8 mouse cellular contexts compared by ENCODE assay signal in the genomic region with DNA sequence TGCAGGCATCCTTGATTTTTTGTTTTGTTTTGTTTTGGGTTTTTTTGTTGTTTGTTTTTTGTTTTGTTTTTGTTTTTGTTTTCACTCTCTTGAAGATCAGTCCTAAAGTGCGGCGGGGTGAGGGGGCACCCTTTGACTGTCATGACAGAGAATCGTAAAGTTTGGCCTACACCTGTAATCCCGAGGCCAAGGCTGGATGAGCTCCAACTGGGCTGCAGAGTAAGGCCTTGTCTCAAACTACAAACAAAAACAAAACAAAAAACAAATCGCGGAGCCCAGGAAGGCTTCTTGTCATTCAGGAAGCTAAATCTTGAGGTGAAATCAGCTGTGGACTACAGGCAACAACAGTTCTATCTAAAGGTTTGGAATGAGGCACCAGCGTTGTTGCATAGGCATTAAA. TPM values are rescaled to one million over a fixed set of nuclear protein-coding genes. Genes with fewer than 3 reads are reported as not detected.
A peak's percentile ranks its signal among the peaks of the same experiment; 100 is the strongest.
DNase-seq lines count a peak whose midpoint lies in the region; TF ChIP-seq lines count a peak whose summit lies in the region.

No protein-coding gene starts in this region.

- H3ac ChIP-seq in myocyte (ENCODE audit: control insufficient read depth, insufficient read length) = peak overlapping the region; percentile 52

- peak; percentile 39 for DNase-seq in adrenal gland, postnatal 14 days
- DNase-seq in adrenal gland, postnatal 4 days (ENCODE audit: low spot score in 2 of 2) = no peak
- DNase-seq in right cerebral cortex, postnatal 10 days (ENCODE audit: low spot score in 2 of 2) = peak; percentile 53 to 63
- DNase-seq in right cerebral cortex, postnatal 36 days (ENCODE audit: low spot score in 2 of 2) = no peak
- peak; percentile 28 to 36 for DNase-seq in heart, postnatal 36 days
- peak; percentile 22 for DNase-seq in left cerebral cortex, postnatal 4 days
- no peak for DNase-seq in urinary bladder, postnatal 10 days (ENCODE audit: low spot score)

- TF ChIP-seq POLR2A in myocyte (IDR thresholded peaks at IDR 0.05; ENCODE audit: insufficient read length, low read depth) = no peak

- peak overlapping the region; percentile 80 for H3K4me2 ChIP-seq in myocyte (ENCODE audit: low read depth)

- H3K4me3 ChIP-seq in myocyte = peak overlapping the region; percentile 64

- no peaks in the 10 kb centered on the region for H3K36me3 ChIP-seq in myocyte (ENCODE audit: control insufficient read depth, insufficient read depth)

- no peaks in the 10 kb centered on the region for H3K27me3 ChIP-seq in myocyte (ENCODE audit: control insufficient read depth, insufficient read depth, insufficient read length)

- intact Hi-C loops in heart, postnatal 36 days (cut with DNase I) = no loop called here
- intact Hi-C loops in left cerebral cortex, postnatal 4 days (cut with DNase I) = no loop called here

- peaks cover 57% of the 10 kb centered on the region for H3K79me2 ChIP-seq in myocyte (ENCODE audit: control insufficient read depth, insufficient read depth)

TF ChIP-seq in myocyte, 11 proteins besides CTCF, POLR2A, EP300 and RAD21:
- TF ChIP-seq REST (IDR thresholded peaks at IDR 0.05; ENCODE audit: insufficient read depth, insufficient read length) = no peak
- TF ChIP-seq TCF3 (IDR thresholded peaks at IDR 0.05; ENCODE audit: insufficient read length, low read depth) = no peak
- no peak for TF ChIP-seq MYOG (IDR thresholded peaks at IDR 0.05; ENCODE audit: control insufficient read depth in 1 of 3, insufficient read depth in 1 of 3, insufficient read length in 2 of 3, low read depth in 2 of 3)
- no peak for TF ChIP-seq TCF12 (IDR thresholded peaks at IDR 0.05; ENCODE audit: insufficient read depth, poor library complexity, severe bottlenecking)
- no peak for TF ChIP-seq E2F4 (IDR thresholded peaks at IDR 0.05; ENCODE audit: insufficient read depth)
- no peak for TF ChIP-seq SRF (IDR thresholded peaks at IDR 0.05; ENCODE audit: control insufficient read depth, insufficient read length, low read depth)
- TF ChIP-seq MAX (IDR thresholded peaks at IDR 0.05; ENCODE audit: low read depth) = no peak
- no peak for TF ChIP-seq USF1 (IDR thresholded peaks at IDR 0.05; ENCODE audit: low read depth)
- no peak for TF ChIP-seq MYOD1 (IDR thresholded peaks at IDR 0.05; ENCODE audit: control insufficient read depth in 1 of 3, insufficient read length in 2 of 3, low read depth in 2 of 3)
- TF ChIP-seq CEBPB (IDR thresholded peaks at IDR 0.05; ENCODE audit: insufficient read depth, poor library complexity, severe bottlenecking) = no peak
- no peak for TF ChIP-seq POLR2AphosphoS2 (IDR thresholded peaks at IDR 0.05; ENCODE audit: insufficient read length, low read depth)

RNA-seq across cellular contexts. Expression of a gene that starts 1.1 kb away (rescaled TPM):
- 43.6 and 50.7 TPM in 2 replicates for total RNA-seq in adrenal gland, postnatal 14 days (2021)
- total RNA-seq in adrenal gland, postnatal 4 days (2021) = 10 to 100 TPM; 65.2 to 65.7 TPM
- 10 to 100 TPM; 42.7 to 43.1 TPM for total RNA-seq in heart, postnatal 36 days (2021)
- 10 to 100 TPM; 53.3 to 58.4 TPM for total RNA-seq in left cerebral cortex, postnatal 4 days (2021)
- 20.4 TPM for polyA plus RNA-seq in myocyte (2012; fragmentation: generic; extraction: Trizol)

Comparison
In these comparisons a context has a peak if more than half of its experiments do, and no peak if none do; other contexts are left out.
1. DNase-seq: peak in adrenal gland, postnatal 14 days (single experiment), right cerebral cortex, postnatal 10 days (2 of 2), heart, postnatal 36 days (2 of 2) and left cerebral cortex, postnatal 4 days (single experiment); none in adrenal gland, postnatal 4 days (0 of 2), right cerebral cortex, postnatal 36 days (0 of 2) and urinary bladder, postnatal 10 days (single experiment).